Mouse (Mus musculus): ENCODE measurements around the gene Inpp5k. TPM values are rescaled to one million over a fixed set of nuclear protein-coding genes. Genes with fewer than 3 reads are reported as not detected.
"Not testable (repeated sequence)": the region's sequence is repeated elsewhere in the genome, so short reads cannot be mapped to it uniquely, and the experiment has no call there.

The Inpp5k gene
- polyA plus RNA-seq, 1 experiment from 2014 or later, result 26.2 TPM

GRCm38 (mm10) chr11:75592612-75593011 lies 38.2 kb upstream of the Inpp5k start:
- ATAC-seq (ENCODE audit: insufficient read depth, low FRiP score, low TSS enrichment) (no peak), DNase-seq (ENCODE audit: low spot score) (no peak)
- Histone ChIP-seq H3K4me1 (ENCODE audit: control insufficient read depth, insufficient read depth, low read length) (peaks cover 10% of the 10 kb centered on the region), H3K27me3 (ENCODE audit: control insufficient read depth, insufficient read depth, low read length) (no peaks in the 10 kb centered on the region), H3K4me3 (ENCODE audit: low read depth, low read length) (no peak overlapping the region), H3K27ac (ENCODE audit: low read depth, low read length) (no peak overlapping the region), H3K9me3 (ENCODE audit: control insufficient read depth, low read length) (no peaks in the 10 kb centered on the region), H3K36me3 (ENCODE audit: control insufficient read depth, insufficient read depth, low read length) (peaks cover 2% of the 10 kb centered on the region; the same call in 1 of the 2 replicates), H3K9ac (ENCODE audit: low read length) (no peak overlapping the region), H3K4me2 (ENCODE audit: low read depth) (no peak overlapping the region)
- WGBS, result 90% methylated on average over 5 of the region's 5 CpGs

DNA sequence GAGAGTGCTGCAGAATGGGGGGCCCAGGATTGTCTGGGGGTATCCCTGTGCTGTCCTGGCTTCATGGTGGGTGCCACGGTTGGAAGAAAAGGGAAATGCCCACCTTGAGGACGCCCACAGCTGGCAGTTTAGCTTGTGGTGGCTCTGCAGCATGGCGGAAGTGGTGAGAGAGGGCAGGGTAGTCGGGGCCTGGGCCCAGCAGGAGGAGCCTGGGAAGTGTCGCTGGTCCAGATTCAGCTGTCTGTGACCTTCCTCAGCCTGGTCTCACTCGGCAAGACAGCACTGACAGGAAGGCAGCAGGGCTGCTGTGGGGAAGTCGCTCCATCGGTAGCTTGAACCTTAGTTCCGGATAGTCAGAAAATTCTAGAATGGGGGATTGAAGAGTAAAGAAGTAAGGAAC lies 36.4 kb upstream of the Inpp5k start:
- H3K27ac ChIP-seq (ENCODE audit: low read depth, low read length), result no peak overlapping the region
- no peaks in the 10 kb centered on the region for H3K9me3 ChIP-seq (ENCODE audit: control insufficient read depth, low read length)
- no peak overlapping the region for H3K4me3 ChIP-seq (ENCODE audit: low read depth, low read length)
- DNase-seq (ENCODE audit: low spot score), result no peak
- peaks cover 4% of the 10 kb centered on the region; the same call in 1 of the 2 replicates for H3K36me3 ChIP-seq (ENCODE audit: control insufficient read depth, insufficient read depth, low read length)
- no peak for ATAC-seq (ENCODE audit: insufficient read depth, low FRiP score, low TSS enrichment)
- no peaks in the 10 kb centered on the region for H3K27me3 ChIP-seq (ENCODE audit: control insufficient read depth, insufficient read depth, low read length)
- 85% methylated on average over 9 of the region's 9 CpGs for WGBS
- H3K9ac ChIP-seq (ENCODE audit: low read length), result no peak overlapping the region
- H3K4me1 ChIP-seq (ENCODE audit: control insufficient read depth, insufficient read depth, low read length), result peaks cover under 1% of the 10 kb centered on the region
- no peak overlapping the region for H3K4me2 ChIP-seq (ENCODE audit: low read depth)

GRCm38 (mm10) chr11:75595404-75595803 lies 35.4 kb upstream of the Inpp5k start:
- no peaks in the 10 kb centered on the region for H3K4me1 ChIP-seq (ENCODE audit: control insufficient read depth, insufficient read depth, low read length)
- no peaks in the 10 kb centered on the region for H3K27me3 ChIP-seq (ENCODE audit: control insufficient read depth, insufficient read depth, low read length)
- peaks cover 4% of the 10 kb centered on the region; the same call in 1 of the 2 replicates for H3K36me3 ChIP-seq (ENCODE audit: control insufficient read depth, insufficient read depth, low read length)
- no peak overlapping the region for H3K27ac ChIP-seq (ENCODE audit: low read depth, low read length)
- H3K9me3 ChIP-seq (ENCODE audit: control insufficient read depth, low read length), result no peaks in the 10 kb centered on the region
- ATAC-seq (ENCODE audit: insufficient read depth, low FRiP score, low TSS enrichment) (no peak), DNase-seq (ENCODE audit: low spot score) (no peak)
- H3K4me3 ChIP-seq (ENCODE audit: low read depth, low read length), result no peak overlapping the region
- no peak overlapping the region for H3K9ac ChIP-seq (ENCODE audit: low read length)
- 96% methylated on average over 2 of the region's 2 CpGs for WGBS
- no peak overlapping the region for H3K4me2 ChIP-seq (ENCODE audit: low read depth)

DNA sequence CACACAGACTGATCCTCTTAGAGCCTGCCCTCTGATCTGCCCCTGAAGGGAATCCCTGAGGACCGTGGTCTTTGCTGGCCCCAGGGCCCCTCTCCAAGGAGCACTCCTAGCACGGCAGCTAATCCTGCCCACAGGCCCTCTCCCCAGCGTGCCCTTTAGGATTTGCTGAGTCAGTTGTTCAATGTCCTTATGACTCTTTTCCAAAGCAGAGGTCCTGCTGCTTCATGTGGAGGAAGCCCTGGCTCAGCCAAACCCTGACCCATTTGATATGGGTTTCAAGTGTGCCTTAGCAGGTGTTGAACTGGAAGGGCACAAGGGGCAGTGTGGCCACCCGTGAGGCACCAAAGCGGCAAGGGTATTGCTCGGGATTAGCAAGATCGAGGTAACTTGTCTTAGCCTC lies 35.0 kb upstream of the Inpp5k start:
- H3K36me3 ChIP-seq (ENCODE audit: control insufficient read depth, insufficient read depth, low read length), result peaks cover 8% of the 10 kb centered on the region; the same call in 1 of the 2 replicates
- H3K4me1 ChIP-seq (ENCODE audit: control insufficient read depth, insufficient read depth, low read length), result no peaks in the 10 kb centered on the region
- no peaks in the 10 kb centered on the region for H3K9me3 ChIP-seq (ENCODE audit: control insufficient read depth, low read length)
- WGBS, result 93% methylated on average over 7 of the region's 7 CpGs
- ATAC-seq (ENCODE audit: insufficient read depth, low FRiP score, low TSS enrichment) (no peak), DNase-seq (ENCODE audit: low spot score) (no peak)
- H3K4me3 ChIP-seq (ENCODE audit: low read depth, low read length), result no peak overlapping the region
- no peak overlapping the region for H3K4me2 ChIP-seq (ENCODE audit: low read depth)
- no peak overlapping the region for H3K9ac ChIP-seq (ENCODE audit: low read length)
- H3K27ac ChIP-seq (ENCODE audit: low read depth, low read length), result no peak overlapping the region
- no peaks in the 10 kb centered on the region for H3K27me3 ChIP-seq (ENCODE audit: control insufficient read depth, insufficient read depth, low read length)

DNA sequence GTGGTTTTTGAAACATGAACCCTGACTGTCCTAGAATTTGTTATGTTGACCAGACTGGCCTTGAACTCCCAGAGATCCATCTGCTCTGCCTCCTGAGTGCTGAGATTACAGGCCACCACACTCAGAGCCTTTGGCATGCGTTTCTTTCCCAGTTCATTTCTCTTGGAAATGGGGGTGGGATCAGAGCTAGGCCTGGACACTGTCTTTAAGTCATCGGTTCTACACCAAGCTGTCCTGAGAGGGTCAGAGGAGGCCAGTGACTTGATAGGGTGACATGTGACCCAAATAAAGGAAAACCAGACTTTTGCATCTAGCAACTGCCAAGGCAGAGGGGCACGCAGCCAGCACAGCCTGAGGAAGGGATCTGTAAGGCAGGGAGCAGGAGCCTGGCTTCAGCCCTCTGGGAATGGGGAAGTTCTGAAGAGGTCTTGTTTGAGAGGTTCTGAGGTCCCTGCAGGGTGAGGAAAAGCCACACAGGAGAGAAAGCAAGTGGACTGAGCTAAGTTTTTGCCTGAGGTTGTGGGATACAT lies 34.0 kb upstream of the Inpp5k start:
- Histone ChIP-seq H3K27me3 (ENCODE audit: control insufficient read depth, insufficient read depth, low read length) (no peaks in the 10 kb centered on the region), H3K9me3 (ENCODE audit: control insufficient read depth, low read length) (no peaks in the 10 kb centered on the region), H3K4me1 (ENCODE audit: control insufficient read depth, insufficient read depth, low read length) (no peaks in the 10 kb centered on the region), H3K4me2 (ENCODE audit: low read depth) (no peak overlapping the region), H3K4me3 (ENCODE audit: low read depth, low read length) (no peak overlapping the region), H3K9ac (ENCODE audit: low read length) (no peak overlapping the region), H3K36me3 (ENCODE audit: control insufficient read depth, insufficient read depth, low read length) (peaks cover 13% of the 10 kb centered on the region), H3K27ac (ENCODE audit: low read depth, low read length) (no peak overlapping the region)
- ATAC-seq (ENCODE audit: insufficient read depth, low FRiP score, low TSS enrichment) (no peak), DNase-seq (ENCODE audit: low spot score) (no peak)
- 96% methylated on average over 3 of the region's 3 CpGs for WGBS

GRCm38 (mm10) chr11:75598004-75598403 lies 32.8 kb upstream of the Inpp5k start:
- no peak for ATAC-seq (ENCODE audit: insufficient read depth, low FRiP score, low TSS enrichment)
- Histone ChIP-seq H3K4me1 (ENCODE audit: control insufficient read depth, insufficient read depth, low read length) (no peaks in the 10 kb centered on the region), H3K4me3 (ENCODE audit: low read depth, low read length) (no peak overlapping the region), H3K9me3 (ENCODE audit: control insufficient read depth, low read length) (no peaks in the 10 kb centered on the region), H3K4me2 (ENCODE audit: low read depth) (no peak overlapping the region), H3K9ac (ENCODE audit: low read length) (no peak overlapping the region), H3K36me3 (ENCODE audit: control insufficient read depth, insufficient read depth, low read length) (peaks cover 16% of the 10 kb centered on the region), H3K27me3 (ENCODE audit: control insufficient read depth, insufficient read depth, low read length) (no peaks in the 10 kb centered on the region), H3K27ac (ENCODE audit: low read depth, low read length) (no peak overlapping the region)
- WGBS, result 93% methylated on average over 6 of the region's 6 CpGs
- no peak for DNase-seq (ENCODE audit: low spot score)

GRCm38 (mm10) chr11:75599802-75600201 lies 31.0 kb upstream of the Inpp5k start:
- H3K9me3 ChIP-seq (ENCODE audit: control insufficient read depth, low read length); ATAC-seq (ENCODE audit: insufficient read depth, low FRiP score, low TSS enrichment); H3K4me2 ChIP-seq (ENCODE audit: low read depth); H3K27ac ChIP-seq (ENCODE audit: low read depth, low read length); H3K9ac ChIP-seq (ENCODE audit: low read length); H3K4me1 ChIP-seq (ENCODE audit: control insufficient read depth, insufficient read depth, low read length); H3K27me3 ChIP-seq (ENCODE audit: control insufficient read depth, insufficient read depth, low read length); H3K4me3 ChIP-seq (ENCODE audit: low read depth, low read length); DNase-seq (ENCODE audit: low spot score): not testable (repeated sequence)
- peaks cover 13% of the 10 kb centered on the region for H3K36me3 ChIP-seq (ENCODE audit: control insufficient read depth, insufficient read depth, low read length)
- WGBS, result 92% methylated on average over 15 of the region's 17 CpGs

GRCm38 (mm10) chr11:75604826-75605225 lies 26.0 kb upstream of the Inpp5k start:
- H3K9me3 ChIP-seq (ENCODE audit: control insufficient read depth, low read length), result no peaks in the 10 kb centered on the region
- ATAC-seq (ENCODE audit: insufficient read depth, low FRiP score, low TSS enrichment) (no peak), DNase-seq (ENCODE audit: low spot score) (no peak)
- 93% methylated on average over 5 of the region's 5 CpGs for WGBS
- no peak overlapping the region for H3K4me2 ChIP-seq (ENCODE audit: low read depth)
- H3K9ac ChIP-seq (ENCODE audit: low read length), result no peak overlapping the region
- H3K4me1 ChIP-seq (ENCODE audit: control insufficient read depth, insufficient read depth, low read length), result no peaks in the 10 kb centered on the region
- no peak overlapping the region for H3K4me3 ChIP-seq (ENCODE audit: low read depth, low read length)
- no peak overlapping the region for H3K27ac ChIP-seq (ENCODE audit: low read depth, low read length)
- peaks cover 17% of the 10 kb centered on the region for H3K36me3 ChIP-seq (ENCODE audit: control insufficient read depth, insufficient read depth, low read length)
- no peaks in the 10 kb centered on the region for H3K27me3 ChIP-seq (ENCODE audit: control insufficient read depth, insufficient read depth, low read length)

- WGBS, result 77% methylated on average over 1 of the region's 1 CpGs
- Histone ChIP-seq H3K9me3 (ENCODE audit: control insufficient read depth, low read length) (no peaks in the 10 kb centered on the region), H3K9ac (ENCODE audit: low read length) (no peak overlapping the region), H3K4me3 (ENCODE audit: low read depth, low read length) (no peak overlapping the region), H3K4me2 (ENCODE audit: low read depth) (no peak overlapping the region), H3K27ac (ENCODE audit: low read depth, low read length) (no peak overlapping the region), H3K4me1 (ENCODE audit: control insufficient read depth, insufficient read depth, low read length) (no peaks in the 10 kb centered on the region), H3K27me3 (ENCODE audit: control insufficient read depth, insufficient read depth, low read length) (no peaks in the 10 kb centered on the region), H3K36me3 (ENCODE audit: control insufficient read depth, insufficient read depth, low read length) (peaks cover 17% of the 10 kb centered on the region)
- ATAC-seq (ENCODE audit: insufficient read depth, low FRiP score, low TSS enrichment) (no peak), DNase-seq (ENCODE audit: low spot score) (no peak)
Observed at GRCm38 (mm10) chr11:75605318-75605717, 25.5 kb upstream of the Inpp5k start.

Data from neural tube, embryonic 11.5 days (tissue).